Mouse (Mus musculus): ENCODE measurements at regions not wholly inside any gene's neighbourhood (a gene's known extent, or its start where the extent isn't known, plus 50 kb on each side); places are given as distances from the start of the nearest gene placed in this dataset.
"Not testable (repeated sequence)": the region's sequence is repeated elsewhere in the genome, so short reads cannot be mapped to it uniquely, and the experiment has no call there.

DNA sequence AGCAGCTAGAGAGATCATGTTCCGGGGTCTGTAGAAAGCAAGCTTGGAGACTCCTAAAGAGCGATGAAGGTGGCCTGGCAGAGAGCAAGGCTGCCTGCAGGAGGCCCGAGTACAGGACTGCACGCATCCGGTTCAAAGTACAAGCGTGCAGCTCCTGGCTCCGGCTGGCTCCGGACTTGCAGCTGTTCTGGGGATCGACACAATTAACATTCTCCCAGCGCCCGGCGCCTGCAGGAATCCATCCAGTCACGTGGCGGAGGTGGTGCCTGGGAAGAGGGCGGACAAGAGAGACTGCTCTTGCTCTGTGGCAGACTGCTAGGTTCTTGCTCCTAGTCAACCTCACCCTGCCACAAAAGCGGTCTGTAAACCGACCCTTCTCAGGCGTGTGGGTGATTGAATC lies 86.9 kb downstream of the Bdh1 start:
- DNase-seq (ENCODE audit: low read depth) = no peak

DNA sequence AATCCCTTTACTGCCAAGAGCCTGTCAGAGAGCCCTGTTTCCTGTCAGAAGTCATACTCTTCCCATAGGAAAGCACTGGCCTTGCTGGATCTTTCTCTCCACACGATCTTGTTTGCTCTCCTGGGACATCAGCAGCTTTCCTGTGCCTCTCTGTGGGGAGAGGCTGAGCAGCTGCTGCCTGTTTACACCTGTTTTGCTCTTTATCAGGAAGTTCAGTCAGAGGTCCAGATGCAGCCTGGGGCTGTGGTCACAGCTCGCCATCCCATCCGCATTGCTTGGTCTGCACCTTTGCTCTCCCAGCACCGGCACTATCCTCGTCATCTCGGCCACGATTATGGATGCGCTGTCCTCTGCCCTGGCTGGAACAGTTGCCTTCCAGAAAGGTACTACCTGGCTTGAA lies 88.0 kb downstream of the Bdh1 start:
- DNase-seq (ENCODE audit: low read depth) = no peak

DNA sequence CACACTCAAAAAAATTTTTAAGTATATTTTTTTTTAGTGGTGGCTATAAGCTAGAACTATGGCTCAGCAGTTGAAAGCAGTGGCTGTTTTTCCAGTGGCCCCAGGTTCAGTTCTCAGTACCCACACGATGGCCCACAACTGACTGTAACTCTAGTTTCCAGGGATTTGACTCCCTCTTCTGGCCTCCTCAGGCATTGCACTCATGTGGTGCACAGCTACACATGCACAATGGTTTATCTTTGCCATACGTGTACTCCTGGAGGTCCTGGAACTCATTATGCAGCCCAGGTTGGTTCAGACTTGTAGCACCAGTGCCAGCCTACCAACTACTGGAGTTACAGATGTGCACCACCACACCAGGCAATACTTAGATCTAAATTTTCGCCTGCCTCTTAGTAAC lies 96.7 kb downstream of the Bdh1 start:
- DNase-seq (ENCODE audit: low read depth) = no peak

DNA sequence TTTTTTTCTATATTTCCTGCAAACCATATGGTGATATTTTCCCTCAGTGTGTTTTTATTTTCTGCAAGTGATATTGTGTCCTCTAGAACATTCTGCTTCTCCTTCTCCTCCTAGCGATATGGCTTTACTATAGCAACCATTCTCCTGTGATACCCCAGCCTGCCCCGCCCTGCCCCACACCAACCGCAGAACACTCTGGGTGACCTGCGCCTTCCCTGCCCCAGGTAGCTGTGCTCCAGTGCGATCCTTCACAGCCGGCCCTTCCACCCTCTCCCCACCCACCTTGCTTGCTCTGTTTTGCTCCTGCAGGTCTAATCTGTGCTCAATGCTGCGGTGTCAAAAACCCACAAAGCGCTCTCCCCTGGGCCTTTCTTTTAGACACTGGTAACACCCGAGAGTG lies 98.0 kb downstream of the Bdh1 start:
- no peak for DNase-seq (ENCODE audit: low read depth)

DNA sequence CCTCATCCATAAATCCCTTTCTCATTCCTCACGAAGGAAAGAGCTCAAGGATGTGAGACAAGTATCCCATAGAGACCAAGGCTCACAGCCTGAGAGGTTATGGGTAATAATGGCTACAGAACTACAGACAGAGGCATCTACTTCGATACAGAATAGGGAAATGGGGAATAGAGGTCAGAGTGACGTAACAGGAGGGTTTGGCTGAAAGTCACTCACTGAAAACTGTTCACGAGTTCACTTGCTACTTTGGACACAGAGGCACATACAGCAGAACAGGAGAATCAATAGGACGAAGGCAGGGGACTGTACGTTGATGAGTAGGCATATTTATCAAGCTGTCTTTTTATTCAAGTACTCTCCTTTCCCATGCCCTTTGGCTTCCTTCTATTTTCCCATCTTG lies 99.7 kb downstream of the Bdh1 start:
- no peak for DNase-seq (ENCODE audit: low read depth)

DNA sequence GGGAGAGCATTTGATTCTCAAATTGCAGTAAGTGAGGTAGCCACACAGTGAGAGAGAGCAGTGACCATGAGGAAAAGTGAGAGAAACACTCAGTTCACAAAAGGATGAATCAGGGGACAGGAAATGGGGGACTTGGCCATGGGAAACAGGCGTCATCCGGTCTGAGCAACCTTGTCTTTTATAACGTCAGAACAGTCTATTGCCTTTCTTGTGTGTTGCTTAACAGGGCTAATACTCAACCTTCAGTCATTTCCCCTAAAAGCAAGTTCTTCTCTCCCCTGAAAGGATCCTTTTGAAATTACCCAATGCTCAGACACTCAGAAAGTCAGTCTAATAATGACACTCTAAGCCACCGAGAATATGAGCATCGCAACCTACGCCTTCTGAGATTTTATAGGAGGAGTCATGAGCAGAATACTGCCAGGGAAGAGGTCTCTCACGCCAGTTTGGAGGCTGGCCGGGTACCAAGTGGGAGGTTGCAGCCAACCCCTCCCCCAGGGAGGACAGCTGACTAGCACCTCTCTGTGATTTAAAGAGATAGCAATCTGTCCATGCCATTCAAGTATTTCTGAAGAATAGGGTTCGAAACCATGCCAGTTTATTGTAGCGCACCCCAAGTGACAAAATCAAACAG lies 104.7 kb downstream of the Bdh1 start:
- no peak for DNase-seq (ENCODE audit: low read depth)

DNA sequence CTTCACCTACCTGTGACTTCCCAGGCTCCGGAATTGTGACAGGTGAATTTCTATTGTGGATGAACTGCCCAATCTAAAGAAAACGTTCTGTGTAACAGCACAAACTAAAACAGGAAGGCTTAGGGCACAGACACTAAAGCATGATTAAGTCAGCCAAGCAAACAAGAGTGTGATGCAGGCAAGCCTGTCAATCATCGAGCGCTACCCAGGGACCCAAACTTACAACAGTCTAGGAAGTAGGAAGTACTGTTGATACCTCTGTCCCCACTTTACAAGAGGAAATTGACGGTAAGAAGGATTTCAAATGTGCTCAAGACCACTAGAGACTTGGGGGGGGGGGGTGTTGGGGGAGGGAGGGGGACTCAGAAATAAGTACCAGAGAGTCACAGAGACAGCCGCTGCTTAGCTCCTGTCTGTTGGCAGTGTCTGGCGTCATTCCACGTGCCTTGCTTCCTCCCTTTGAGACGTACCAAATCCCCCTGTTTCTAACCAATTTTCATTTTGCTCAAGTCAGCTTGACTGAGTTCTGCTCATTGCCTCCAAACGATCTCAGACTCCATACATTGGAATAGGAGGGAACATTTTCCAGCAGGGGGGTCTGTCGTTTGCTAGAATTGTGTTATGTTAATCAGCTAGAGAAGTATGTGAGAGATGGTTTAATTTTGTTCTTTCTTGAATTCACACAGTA lies 106.7 kb downstream of the Bdh1 start:
- DNase-seq (ENCODE audit: low read depth) = no peak

DNA sequence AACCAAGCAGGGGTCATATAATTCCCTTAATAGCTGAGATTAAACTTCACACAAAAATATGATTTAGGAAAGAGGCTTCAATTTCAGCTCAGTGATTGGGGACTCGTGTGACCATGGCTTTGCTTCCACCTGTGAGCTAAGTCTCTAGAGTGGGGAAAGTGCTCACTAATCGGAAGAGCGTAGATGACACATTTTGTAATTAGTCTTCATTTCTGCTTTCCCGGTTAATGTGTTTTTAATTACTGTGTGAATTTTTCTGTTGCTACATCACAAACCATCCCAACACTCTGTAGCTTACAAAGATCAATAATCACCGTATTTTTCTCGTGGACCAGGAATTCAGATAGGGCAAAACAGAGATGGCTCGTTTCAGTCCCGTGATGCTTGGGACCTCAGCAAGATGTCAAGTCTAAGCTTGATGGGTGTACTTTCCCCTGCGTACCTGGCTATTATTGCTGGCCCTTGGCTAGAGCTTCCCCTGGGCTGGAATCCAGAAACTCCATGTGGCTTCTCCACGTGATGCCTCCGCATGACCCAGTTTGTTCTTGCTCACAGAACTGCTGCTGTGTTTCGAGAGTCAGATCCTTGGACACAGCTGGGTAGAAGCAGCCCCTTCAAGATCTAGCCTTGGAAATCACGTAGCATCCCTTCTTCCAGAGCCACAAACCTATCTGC lies 107.3 kb downstream of the Bdh1 start:
- DNase-seq (ENCODE audit: low read depth) = no peak

DNA sequence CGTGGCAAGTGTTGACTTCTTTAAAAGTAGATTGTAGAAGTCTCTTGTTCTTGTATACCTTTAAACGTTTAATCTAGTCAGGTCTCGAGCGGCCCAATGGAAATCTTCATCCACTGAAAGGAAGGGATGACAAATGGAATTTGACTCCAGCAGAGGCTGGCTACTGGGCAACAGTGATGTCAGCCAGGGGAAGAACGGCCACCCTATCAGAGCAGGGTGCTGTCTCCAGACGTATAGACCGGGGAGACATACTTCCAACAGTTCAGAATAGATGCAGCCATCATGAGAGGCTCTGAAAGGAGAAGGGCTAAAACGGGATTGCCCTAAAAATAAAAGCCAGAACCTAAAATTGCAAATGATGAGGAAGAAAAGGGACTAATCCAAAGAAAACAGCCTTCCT lies 108.0 kb downstream of the Bdh1 start:
- DNase-seq (ENCODE audit: low read depth) = no peak

DNA sequence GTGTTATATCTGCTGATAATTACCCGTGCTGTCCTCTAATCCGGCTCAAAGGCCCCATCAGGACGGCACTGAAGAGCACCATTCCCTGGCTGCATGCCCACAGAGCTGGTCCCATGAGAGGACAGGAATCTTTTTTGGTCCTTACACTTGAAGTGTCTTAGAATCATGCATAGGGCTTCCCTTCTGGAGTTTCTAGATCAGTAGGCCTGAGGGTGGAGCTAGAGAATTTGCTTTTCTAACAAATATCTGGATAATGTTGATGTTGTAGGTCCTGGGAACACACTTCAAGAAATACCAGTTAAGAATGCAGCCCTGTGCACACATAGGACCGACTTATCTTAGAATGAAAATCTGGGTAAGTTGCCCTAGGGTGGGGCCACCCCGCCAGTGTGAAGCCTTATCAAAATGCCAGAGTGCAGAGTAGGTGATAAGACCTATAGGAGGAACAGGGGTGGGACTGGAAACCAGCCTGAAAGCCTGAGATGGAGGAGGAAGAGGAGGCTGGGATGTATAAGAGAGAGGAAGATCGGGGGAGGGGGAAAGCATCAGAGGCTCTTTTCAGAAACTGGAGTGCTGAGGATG lies 111.2 kb downstream of the Bdh1 start:
- no peak for DNase-seq (ENCODE audit: low read depth)

DNA sequence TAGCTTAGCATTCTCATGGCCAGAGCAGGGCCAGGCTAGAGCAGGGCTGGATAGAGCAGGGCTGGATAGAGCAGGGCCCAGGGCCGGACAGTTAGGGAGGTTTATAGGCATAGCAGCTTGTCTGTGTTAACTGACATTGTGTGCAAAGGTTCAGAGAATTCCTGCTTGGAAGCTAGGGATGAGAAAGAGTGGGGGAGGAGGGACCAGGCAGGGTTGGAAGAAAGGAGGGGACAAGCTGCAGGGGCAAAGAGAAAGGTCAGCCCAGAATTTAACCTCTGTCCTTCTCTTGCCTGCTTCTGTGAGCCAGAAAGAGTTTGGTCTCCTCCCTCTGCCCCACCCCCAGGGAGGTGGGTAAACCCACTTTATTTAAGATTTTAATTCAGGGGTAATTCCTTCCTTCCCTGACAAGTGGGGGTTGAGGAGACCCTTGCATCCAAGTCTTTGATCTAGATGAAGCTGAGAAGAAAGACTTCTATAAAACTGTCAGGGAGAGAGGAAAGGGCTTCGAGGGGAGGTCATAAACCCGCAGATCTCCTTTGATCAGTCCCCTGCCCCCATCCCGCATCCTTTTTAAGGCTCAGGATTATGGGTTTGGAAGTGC lies 112.9 kb downstream of the Bdh1 start:
- DNase-seq (ENCODE audit: low read depth) = no peak

DNA sequence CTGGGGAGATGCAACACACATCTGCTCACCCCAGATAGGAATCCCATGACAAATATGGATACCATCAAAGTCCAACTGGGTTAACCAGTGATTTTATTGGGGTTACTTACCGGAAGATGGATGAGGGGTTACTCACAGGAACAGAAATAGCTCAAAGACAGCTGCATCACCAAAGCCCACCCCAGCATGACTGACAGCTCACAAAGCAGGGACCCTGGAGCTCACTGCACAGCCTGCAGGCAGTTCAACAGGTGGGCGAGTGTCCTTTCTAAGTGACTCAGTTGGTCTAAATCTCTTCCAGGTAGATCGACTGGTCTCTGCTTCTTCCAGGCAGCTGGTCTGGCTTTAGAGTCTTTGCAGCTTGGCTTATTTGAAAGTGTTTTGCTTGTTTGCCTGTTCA lies 114.2 kb downstream of the Bdh1 start:
- no peak for DNase-seq (ENCODE audit: low read depth)

DNA sequence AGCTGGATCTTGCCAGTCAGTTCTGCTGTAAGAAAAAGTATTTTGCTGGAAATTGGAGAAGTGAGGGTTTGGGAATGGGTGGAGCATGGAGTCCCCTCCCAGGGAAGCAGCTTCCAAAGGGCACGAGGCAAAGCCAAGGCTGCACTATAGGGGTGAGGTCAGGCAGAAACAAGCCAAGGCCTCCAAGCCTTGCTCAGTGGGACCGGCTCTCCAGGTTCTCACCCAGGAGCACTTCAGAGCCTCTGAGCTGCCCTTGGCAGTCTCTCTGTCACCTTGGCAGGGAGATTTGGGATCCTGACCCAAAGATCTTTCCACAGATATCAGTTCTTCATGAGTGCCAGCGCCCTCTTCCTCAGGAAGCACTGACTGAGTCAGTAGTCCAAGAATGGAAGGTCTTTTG lies 116.5 kb downstream of the Bdh1 start:
- DNase-seq (ENCODE audit: low read depth) = no peak

DNA sequence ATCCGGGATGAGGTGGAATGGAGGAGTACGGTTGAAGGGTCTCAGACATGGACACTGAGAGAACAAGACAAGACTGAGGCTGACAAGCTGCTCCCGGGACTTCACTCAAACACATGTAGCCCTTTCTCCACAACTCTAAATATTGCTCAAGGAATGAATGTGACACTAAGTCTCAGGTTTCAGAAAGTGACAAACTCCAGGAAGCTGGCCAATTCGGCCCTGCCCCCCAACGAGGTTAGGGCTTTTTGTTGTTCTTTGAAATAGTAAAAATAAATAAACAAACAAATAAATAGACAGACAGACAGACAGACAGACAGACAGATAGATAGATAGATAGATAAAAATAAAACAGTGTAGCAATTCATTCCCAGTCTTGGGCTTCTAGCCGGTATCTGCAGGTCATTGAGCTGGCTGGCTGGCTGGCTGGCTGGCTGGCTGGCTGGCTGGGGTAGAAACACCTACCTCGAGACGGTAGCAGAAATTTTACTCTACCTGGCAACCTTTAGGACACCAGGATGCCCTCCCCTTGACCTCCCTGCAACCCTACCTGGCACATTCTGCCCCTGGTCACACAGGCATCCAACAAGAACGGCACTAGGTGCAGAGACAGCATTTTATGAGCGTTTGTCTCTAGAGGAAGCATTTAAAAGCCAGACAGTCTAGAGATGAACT lies 119.6 kb upstream of the Dlg1 start:
- no peak for DNase-seq (ENCODE audit: low read depth)

DNA sequence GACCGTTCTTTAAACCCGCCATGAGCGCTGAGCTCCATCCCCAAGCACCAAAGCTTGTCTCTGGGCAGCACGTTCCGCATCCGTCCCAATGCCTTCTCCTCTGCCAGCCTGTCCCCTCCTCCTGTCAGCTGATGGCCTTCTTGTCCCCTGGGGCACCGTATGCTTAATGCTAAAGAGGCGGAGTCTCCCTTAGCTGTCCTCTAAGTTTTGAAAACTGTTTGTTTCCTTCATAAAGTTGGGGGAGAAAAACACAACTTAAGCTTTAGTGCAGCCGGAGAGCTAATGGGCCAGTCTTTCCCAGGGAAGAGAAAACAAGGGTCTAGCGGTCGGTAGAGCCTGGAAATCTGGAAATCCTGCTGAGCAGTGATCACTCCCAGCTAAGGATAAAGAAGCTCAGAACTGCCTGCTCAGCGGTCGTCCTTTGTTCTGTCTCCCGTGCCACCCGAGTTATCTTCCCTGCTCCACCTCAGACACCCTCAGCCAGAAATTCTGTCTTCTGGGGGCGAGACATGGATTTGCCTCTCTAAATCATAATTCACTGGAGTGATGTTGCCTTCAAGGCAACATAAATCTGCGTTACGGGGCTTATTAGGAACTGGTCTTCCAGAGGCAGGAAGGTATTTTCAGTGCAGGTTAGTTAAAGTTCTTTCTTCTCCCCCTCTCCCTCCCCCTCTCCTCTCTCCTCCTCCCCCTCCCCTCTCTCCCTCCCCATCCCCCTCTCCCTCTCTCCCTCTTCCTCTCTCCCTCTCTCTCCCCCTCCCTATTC lies 117.0 kb upstream of the Dlg1 start:
- no peak for DNase-seq (ENCODE audit: low read depth)

DNA sequence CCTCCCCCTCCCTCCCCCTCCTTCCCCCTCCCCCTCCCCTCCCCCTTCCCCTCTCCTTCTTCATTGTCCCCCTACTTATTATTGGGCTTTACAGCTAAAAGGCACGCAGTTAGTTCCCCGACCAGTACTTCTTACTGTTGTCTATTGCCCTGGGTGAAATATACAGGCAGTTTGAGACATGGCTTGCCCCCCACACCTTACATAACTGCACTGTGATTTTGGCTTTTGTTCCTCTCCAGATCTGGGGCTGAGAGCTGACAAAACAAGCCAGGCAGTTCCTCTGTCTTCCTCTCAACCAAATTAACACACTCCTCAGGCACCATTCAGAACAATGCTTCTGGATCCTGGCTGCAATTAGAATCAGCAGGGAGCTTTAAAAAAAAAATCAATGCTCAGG lies 116.4 kb upstream of the Dlg1 start:
- DNase-seq (ENCODE audit: low read depth) = no peak

DNA sequence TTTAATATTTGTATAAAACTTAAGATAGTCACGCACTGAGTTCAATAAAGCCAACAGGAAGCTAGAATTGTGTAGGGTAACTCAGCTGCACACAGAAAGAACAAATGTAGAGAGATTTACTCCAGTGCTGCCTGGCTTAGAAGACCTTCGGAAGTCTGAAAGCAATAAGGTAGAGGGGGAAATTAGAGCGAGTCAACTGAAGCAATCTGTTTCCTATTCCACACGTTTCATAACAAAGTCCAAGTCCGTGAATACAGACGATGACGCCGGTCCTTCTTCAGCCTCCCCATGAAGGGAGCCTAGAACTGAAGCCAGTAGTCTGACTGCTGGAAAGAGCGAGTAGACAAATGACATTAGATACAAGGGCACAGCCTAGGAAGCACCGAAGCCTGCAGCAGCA lies 115.9 kb upstream of the Dlg1 start:
- no peak for DNase-seq (ENCODE audit: low read depth)

DNA sequence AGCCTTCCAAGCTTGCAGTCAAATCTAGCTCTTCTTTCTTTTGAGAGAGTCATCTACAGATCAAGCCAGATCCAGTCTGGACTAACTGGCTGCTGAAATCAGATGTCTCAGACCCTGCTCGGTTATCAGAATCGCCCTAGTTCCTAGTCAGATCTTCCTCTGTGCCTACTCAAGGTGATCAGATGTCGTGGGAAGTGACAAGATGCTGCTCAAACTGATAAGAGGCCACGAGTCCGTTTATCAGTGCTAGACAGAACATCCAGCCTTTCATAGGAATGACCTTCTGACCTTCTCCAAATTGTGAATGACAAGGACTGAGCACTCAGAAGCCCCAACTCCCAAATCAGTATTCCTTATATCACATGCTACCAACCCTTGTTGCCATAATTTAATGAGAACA lies 113.3 kb upstream of the Dlg1 start:
- no peak for DNase-seq (ENCODE audit: low read depth)

DNA sequence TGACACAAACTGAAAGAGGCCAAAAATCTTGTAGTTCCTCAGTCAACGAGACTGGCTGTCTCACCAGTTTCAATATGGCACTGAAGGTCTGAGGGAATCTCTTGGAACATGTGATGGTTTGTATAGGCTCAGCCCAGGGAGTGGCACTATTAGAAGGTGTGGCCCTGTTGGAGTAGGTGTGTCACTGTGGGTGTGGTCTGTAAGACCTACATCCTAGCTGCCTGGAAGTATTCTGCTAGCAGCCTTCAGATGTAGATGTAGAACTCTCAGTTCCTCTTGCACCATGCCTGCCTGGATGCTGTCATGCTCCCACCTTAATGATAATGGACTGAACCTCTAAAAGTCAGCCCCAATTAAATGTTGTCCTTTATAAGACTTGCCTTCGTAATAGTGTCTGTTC lies 112.7 kb upstream of the Dlg1 start:
- not testable (repeated sequence) for DNase-seq (ENCODE audit: low read depth)

DNA sequence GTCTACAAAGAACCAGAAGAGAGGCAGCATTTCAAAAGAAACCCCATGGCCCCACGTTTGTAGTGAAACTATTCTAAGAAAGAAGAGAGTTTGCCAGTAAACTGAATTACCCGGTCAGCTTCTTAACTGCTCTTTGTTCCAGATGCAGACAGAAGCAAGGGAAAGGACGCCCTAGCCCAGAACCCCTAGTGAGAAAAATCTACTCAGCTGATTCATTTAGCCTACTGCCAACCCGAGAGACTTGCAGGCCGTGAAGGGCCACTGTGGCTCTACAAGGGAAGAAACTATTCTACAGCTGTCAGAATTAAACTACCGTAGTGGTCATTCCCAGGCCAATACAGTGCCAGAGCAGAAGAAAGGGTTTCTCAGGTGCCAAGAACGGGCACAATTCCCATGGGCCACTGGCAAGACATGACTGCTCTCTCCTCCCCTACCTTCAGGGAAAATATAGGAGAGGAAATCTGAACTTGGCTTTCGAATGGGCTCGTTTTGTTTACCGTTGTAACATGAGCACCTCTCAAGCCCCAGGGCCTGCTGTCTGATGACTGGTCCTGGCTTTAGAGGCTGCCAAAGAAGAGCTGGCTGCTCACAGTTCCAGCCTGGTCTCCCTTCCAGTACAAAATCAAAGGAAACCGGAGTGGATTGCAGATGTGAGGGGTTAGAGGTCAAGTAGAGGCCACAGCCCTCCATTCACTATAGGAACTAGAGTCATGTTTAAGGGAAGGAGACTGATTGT lies 111.7 kb upstream of the Dlg1 start:
- DNase-seq (ENCODE audit: low read depth) = no peak

Data from c-Kit-positive CD71-negative TER-119-negative erythroid progenitor cells, embryonic 14.5 days (primary cell).